Mouse (Mus musculus) layer of hippocampus, postnatal 36 days (tissue): ENCODE measurements around the gene Rsg1. TPM values are rescaled to one million over a fixed set of nuclear protein-coding genes. Genes with fewer than 3 reads are reported as not detected.
A peak's percentile ranks its signal among the peaks of the same experiment; 100 is the strongest.

ENCODE experiments used
- DNase-seq, 2 experiments: peaks; one replicate each; pipeline ENCODE4 v3.0.0; 2022
- total RNA-seq, 2 experiments: library from RNA; stranded (reverse); gene quantifications; 2 replicates each; pipeline ENCODE4 v1.2.3; 2021

Gene Rsg1
- total RNA-seq, 2 experiments from 2014 or later, result 2.7 to 4.1 TPM

DNA sequence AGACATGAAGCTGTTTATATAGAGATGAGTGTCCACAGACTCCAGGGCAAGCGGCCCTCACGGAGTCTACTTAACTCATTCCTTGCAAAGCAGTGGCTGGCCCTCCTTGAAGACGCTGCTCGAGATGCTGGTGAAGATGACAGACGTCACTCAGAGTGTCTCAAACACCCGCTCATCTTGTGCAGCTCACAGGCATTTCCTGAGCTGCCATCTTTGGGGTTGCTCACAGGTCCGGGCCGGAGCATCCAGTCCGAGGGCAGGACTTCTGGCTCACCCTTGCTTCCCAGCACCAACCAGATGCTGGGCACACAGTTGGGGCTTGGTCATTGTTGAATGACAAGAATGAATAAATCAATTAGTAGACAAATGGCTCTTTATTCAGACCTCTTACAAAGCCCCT lies 864 bp upstream of the Rsg1 start:
- no peak for DNase-seq

DNA sequence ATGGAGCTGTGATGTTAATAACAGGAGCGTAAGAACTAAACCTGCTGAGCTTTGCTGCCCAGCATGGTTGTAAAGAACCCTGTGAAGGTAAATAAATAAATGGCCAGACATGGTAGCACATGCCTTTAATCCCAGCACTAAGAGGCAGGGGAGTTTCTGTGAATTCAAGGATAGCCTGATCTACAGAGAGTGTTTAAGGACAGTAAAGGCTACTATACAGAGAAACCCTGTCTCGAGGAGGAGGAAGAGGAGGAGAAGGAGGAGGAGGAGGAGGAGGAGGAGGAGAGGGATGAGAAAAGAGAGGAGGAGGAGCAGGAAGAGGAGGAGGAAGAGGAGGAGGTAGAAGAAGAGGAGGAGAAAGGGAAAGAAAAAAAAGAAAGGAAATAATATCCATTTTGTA lies 414 bp upstream of the Rsg1 start:
- DNase-seq, result no peak

DNA sequence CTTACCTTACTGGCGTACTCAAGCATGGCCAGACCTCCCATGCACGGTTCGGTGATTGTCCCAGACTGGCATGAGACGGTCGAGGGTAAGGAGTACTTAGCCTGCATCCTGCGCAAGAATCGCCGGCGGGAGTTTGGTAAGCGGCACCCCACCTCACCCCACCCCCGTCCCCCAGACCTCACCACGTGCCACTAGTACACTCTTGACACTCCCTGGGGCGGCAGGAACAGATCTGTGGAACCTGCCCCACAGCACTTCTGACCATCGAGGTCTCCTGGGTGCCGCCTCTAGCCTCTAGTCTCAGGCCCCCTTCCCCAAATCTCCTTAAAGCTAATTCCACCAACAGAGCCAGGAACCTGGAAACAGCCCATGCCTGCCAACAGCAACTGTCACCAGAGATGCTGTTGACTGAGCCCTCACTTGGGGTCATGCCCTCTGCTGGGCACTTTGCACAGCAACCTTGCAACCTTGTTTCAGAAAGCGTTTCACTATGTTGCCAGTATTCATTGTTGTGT lies 638 bp downstream of the Rsg1 start:
- DNase-seq, result no peak

DNA sequence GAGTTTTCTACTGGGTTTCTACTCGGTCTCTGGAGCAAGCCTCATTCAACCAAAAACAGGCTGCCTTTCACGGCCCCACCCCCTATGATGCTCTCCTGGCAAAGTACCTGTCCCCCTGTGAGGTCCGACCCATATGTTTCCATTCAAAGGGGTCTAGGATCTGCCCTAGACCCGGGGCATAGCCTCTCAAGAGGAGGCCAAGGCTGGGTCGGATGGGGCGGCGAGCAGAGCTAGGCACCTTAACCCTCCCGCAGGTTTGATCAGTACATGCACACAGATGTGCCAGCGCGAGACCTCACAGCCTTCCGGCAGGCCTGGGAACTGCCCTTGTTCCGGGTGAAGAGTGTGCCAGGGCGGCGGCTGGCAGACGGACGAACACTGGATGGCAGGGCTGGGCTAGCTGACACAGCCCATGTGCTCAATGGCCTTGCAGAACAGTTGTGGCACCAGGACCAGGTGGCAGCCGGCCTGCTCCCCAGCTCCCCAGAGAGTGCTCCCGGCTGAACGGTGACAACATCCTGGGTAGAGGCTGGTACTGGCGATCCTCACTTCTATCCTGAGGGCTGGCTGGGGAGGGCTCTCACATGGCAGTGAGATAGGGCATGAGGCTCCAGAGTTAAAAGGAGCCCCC lies 5.9 kb downstream of the Rsg1 start:
- no peak for DNase-seq

DNA sequence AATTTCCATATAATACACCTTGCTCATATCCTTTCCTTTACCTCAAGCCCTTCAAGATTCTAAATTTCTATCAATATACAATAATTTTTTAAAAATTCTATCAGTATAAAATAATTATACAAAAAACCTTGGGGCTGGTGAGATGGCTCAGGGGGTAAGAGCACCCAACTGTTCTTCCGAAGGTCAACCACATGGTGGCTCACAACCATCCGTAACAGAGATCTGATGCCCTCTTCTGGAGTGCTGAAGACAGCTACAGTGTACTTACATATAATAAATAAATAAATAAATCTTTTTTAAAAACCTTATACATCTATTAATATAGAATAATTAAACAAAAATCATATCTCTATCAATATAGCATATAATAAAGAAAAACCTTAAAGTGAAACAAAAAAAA lies 8.1 kb downstream of the Rsg1 start:
- DNase-seq, result no peak

DNA sequence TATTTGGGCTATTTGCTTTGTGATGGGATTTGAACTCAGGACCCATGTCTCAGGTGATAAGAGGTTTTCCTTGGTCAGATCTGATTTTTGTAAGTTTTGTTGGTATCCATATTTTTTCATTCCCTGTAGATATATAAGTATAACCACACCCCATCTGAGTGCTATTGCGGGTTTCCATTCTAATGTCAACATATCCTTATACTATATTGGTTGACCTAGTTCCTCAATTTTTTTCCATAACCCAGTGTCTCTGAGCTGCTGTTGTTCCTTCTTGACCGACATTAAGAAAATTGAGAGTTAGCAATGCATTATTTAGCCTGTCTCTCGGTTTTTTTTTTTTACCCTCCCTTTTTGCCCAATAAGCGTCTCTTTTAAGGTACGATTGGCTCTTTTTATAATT lies 9.0 kb downstream of the Rsg1 start:
- no peak for DNase-seq

DNA sequence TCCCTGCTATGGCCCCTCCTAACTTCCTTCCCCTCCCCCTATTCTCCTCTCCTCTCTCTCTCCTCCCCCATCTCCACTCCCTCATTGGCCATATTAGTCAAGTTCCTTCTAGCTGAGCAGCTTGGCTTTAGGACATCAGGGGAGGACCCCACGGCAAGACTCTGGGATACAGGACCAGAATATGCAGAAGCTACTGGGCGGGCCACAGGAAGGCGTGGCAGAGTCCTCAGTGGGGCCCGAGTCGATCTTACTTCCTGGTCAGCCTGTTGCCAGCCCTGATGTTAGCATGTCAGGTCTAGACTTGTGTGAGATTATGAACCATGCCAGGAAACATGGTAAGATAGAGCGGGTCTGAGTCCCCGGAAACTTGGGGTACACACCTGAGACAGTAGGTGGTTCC lies 14.9 kb downstream of the Rsg1 start:
- no peak for DNase-seq

DNA sequence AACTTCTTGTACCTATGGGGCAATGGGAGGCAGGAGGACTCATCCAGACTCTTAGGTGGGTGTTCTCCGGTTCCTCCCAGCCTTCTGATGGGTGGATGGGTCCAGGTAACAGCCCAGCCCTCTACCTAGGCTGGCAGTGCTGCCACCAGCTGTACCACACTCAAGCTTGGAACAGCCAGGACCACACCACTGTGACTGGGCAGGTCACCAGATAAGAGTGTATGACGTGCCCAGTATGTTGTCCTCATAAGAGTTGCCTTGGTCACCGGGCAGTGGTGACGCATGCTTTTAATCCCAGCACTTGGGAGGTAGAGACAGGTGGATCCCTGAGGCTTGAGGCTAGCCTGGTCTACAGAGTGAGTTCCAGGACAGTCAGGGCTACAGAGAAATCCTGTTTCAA lies 19.4 kb downstream of the Rsg1 start:
- no peak for DNase-seq

DNA sequence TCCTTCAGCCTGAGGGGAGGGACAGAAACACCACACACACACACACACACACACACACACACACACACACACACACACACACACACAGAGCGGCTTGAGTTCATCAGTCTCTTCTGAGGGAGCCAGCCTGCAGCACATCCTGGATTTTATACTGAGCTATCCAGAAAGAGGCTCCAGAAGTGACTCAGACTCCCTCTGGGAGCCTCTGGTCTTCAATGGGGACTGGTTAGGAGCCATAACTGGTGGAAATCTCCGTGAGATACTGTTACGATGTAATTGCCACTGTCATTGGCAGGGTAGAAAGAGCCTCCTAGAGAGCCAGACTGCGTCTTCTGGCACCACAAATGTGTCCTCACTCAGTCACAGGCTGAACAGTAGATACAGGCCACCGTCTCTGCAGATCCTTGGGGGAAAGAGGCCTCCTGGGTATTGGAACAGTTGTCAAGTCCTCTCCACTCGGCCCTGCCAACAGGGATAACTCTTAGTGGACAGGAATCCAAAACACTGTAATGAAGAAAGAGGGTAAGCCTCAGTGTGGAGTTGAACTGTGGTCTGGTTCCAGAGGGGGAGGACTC lies 21.9 kb downstream of the Rsg1 start:
- DNase-seq, result no peak

DNA sequence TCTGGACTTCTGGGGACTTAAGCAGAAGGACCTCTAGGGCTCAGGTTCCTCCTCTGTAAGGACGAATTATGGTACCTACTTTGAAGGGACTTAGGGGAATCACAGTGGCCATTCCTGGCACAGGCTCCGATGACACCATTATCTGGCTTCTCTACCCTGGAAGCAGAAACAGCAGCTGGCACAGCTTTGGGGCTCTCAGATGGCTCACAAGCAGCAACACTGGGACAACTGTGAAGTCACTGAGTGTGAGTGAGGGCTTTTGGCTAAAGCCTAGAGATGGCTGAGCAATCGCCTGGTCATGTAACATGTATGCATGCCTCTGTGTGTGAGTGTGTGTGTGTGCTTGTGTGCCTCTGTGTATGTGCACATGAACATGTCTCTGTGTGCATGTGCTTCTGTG lies 23.1 kb downstream of the Rsg1 start:
- DNase-seq, result no peak

DNA sequence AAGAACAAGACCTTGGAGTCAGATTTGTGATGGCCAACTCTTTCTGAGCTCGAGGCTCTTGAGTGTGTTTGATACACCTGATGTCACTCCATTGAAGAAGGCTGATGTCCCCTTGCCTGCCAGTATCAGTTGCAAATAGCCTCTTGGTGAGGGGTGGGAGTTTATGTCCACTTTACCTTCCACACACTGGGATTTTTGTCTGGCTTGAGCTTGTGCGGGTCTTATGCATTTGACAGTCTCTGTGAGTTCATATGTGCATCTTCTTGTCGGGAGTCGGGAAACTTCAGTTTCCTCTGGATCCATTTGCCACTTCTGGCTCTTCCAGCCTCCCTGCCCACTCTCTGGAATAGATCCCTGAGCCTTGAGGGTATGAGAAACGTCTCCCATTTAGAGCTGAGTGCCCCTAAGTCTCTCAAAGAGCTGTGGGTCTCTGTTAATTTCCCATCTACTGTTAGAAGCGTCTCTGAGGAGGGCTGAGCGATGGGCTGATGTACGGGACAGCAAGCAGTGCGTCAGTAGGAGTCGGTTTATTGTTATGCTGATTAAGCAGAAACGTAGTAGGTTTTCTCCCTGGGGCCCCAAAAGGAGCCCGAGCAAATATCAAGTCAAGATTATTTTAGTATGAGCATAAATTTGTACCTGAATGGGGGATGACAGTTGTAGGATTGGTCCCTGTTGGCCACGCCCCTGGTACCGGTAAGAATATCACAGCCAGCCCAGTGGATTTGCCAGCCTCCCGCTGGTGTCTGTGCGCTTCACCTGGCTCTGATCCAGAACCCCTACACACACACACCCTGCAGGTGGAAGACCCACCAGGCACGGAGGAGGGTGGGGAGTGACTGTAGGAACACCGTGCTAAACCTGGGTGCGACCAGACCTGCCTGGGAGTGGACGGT lies 25.0 kb downstream of the Rsg1 start:
- no peak for DNase-seq

DNA sequence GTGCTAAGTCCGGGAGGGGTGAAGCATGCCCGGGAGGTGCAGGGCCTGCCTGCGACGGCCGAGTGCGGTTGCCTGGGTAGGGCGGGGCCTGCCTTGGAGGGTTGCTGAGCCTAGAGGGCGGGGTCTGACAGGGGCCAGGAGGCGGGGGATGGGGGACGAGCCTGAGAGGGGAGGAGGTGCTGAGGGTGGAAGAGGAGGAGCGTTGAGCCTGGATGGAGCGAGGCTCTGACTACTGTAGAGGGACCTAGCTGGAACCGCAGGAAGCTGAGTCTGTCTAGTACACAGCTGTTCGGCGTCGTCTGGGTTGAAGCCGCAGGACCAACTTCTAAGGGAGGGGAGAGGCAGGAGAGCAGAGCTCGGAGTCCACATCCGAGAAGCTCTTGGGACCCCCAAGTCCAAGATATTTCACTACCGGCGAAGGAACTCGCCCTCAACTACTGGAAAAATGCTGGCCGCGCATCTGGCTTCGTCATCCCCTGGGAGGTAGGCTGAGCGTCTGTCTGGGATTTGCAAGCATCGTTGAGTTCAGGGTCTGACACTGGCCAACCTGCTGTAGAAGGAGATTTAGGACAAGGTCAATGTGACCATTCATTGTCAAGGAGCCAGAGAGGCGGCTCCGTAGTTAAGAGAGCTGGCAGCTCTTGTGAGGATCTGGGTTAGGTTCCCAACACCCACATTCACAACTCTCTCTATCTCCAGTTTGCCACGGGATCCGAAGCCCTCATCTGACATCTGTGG lies 25.8 kb downstream of the Rsg1 start, which contains the start of gene Arhgef19:
TSS of gene Arhgef19 (plus strand) at position 112 of the 738 bp plus-strand sequence.
- DNase-seq, result peak; percentile 61 to 64

DNA sequence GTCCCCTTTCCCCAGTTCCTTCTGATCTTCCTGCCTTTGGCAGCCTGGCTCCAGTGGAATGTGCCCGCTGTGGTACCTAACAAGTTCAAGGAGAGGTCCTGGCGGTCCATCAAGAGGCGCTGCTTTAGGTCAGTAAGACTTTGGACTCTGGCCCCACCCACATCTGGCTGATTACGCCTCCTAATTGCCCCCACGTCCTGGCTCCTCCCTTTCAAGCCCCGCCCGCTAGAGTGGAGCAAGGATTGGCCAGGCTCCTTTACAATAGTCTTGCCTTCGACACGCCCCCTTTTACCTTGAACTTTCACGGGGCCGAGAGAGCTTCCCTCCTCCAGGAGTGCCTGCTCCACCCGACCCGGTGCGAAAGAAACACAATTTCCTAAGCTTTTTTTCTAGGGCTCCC lies 26.9 kb downstream of the Rsg1 start:
- no peak for DNase-seq

DNA sequence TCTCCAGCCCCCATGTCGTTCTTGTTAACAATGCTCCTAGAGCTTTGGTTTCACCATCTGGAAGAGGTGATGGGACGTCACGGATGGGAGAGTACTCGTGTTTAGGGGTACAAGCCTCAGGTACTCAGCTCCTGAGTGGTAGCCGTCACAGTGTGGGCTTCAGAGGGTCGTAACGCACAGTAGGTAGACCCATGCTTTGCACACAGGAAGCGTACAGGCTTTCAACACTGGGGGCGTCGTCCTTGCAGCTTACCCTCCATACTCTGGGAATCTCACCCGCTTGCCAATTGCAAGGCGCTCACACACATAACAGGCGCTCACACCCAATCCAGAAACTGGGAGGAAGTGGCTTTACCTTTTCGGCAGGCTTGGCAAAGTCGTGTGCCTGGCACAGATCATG lies 28.1 kb downstream of the Rsg1 start:
- no peak for DNase-seq

DNA sequence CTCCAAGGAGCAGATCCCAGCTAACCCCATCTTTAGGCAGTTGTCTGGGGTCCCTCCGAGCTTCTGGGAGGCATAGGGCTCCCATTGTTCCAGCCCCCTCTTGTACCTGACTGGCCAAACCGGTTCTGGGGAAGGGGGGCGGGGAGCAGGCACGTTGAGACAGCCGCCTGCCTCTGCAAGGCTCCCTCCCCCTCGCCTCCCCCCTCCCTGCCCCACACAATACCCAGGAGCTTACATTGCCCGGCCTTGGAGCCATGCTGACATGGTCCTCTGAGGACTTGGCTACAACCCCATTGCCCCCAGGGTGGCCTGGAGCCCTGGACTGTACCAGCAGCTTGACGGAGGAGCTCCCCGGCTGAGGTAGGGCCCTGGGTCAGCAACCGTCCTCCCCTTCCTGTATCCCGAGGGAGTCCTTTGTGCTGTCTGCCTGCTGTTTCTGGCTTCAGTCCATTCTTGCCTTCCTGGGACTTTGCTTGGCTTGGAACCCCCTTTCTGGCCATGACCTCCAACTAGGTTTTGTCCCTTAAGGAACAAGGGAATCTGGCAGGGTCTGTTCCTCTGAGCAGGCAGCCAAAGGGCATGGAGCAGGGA lies 29.0 kb downstream of the Rsg1 start:
- peak in 1 of 2 experiments; percentile 50 for DNase-seq

DNA sequence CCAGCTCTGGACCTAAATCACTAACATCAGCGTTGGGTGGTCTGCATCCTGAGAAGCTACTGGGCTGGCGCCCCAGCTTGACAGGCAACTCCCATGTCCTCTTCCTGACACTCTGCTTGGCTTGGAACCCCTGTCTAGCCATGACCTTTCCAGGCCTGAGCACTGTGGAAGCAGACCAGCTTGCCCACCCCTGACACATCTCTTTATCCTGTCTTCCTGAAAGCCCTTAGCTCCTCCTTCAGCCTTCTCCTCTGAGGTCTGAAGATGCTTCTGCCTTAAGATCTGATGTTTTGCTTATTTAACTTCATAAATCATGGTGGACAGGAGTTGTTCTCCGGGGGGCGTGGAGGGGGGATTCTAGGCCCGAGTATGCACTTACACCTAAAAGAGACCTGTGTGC lies 29.9 kb downstream of the Rsg1 start:
- no peak for DNase-seq

DNA sequence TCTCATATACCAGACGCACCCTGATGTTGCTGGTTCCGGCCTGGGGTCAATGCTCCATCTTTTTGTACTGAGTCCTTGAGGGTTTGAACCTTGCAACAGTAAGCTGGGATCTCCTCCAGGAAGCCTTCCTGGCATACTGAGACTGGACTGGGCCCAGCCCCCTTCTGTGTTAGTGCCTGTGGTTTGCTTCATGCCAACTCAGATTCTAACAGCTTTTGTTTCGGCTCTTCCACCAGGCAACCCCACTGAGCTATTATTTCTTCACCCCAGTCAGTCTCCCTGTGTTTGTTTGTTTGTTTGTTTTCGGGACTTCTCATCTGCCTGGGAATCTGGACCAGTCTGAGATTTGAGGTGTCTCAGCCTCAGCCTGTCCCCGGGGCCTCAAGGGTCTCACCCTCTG lies 30.6 kb downstream of the Rsg1 start:
- DNase-seq, result no peak

DNA sequence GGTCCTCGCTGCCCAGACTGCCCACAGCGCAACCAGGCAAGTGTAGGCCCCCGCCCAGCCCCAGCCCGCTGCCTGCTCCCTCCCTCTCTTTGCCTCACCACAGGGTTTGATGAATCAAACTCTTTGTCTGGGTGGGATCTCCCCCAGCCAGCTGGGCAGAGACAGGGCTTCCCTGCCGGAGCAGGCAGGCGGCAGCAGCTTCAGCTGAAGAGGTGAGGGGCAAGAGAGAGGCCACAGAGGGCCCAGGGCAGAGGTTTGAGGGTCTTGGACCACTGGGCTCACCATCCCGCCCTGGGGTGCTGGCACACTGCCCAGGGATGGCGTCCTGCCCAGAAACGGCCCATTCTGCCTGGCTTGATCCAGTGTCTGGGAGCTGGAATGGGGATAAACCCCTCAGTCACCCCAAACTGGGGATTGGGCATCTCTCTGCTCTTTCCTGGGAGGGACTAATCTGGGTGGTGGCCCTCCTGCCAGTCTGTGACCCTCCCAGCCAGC lies 31.2 kb downstream of the Rsg1 start:
- peak; percentile 76 to 82 for DNase-seq

DNA sequence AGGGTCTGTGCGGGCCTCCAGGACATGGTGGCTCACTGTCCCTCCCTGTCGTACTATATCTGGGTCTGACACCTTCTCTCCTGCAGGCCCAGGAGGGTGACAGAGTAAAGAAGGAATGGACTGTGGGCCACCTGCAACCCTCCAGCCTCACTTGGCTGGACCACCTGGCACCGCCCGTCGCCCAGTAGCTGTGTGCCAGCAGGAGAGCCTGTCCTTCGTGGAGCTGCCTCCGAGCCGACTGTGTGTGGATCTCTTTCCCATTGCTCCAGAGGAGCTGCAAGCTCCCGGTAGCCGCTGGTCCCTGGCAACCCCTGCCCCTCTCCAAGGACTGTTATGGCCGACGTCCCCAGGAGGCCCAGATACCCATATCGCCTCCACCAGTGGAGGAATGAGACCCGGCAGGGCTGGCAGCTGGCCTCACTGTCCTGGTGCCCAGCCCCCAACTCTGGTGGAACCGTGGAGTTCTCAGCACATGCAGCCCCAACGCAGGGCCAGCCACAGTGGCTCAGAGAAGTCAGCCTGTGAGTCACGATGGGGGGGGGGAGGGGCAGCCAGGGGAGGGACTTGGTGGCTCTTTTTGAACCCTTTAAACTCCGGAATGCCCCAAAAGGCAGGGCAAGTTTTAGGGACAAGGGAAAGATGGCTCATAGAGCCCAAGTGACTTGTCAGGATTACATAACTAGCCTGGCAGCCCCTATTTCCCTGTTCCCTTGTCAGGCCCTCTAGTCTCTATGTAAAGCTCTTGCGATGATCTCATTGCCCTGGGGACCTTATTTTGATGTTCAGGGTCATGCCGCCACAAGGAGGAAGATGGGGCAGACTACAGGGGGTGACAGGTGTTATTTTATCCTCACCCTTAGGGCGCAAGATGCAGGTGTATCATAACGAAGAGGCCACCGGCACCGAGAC lies 32.6 kb downstream of the Rsg1 start:
- DNase-seq, result no peak

DNA sequence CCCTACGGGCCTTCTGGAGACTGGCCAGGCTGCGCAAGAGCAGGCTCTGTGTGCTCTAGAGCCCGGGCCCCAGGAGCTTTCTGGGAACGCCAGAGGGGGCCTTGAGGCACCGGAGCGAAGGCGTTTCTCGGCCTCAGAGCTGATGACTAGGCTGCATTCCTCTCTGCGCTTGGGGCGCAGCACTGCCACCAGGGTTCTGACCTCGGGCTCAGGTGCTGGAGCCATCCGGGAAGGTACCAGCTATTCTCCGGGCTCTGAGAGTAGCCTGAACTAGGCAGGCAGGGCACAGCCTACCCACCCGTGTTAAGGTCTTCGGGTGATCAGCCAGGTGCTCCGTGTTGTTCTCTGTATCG lies 33.2 kb downstream of the Rsg1 start:
- no peak for DNase-seq
